Mouse (Mus musculus): Measurements from ENCODE around the gene Prkcb. TPM values are rescaled to one million over a fixed set of nuclear protein-coding genes. Genes with fewer than 3 reads are reported as not detected.

Prkcb gene
- polyA plus RNA-seq, 1 experiment: 2.3 TPM

GRCm38 (mm10) chr7:122352566-122353277, 64.2 kb downstream of the Prkcb start:
- Histone ChIP-seq H3K27me3 (ENCODE audit: control insufficient read depth, insufficient read depth, low read length, poor library complexity, severe bottlenecking) (no peaks in the 10 kb centered on the region), H3K4me1 (ENCODE audit: control insufficient read depth, insufficient read depth, low read length) (no peaks in the 10 kb centered on the region), H3K9ac (ENCODE audit: low read depth, poor library complexity, severe bottlenecking) (no peak overlapping the region), H3K4me3 (ENCODE audit: low read depth, low read length) (no peak overlapping the region), H3K9me3 (replicated peaks; ENCODE audit: control insufficient read depth, insufficient read depth, low read length, poor library complexity, severe bottlenecking) (no peaks in the 10 kb centered on the region), H3K27ac (ENCODE audit: insufficient read depth, low read length) (no peak overlapping the region), H3K36me3 (ENCODE audit: control insufficient read depth, insufficient read depth, low read length, poor library complexity, severe bottlenecking) (no peaks in the 10 kb centered on the region)
- TF ChIP-seq POLR2A (IDR thresholded peaks at IDR 0.05; ENCODE audit: insufficient read depth, low read length) (no peak), CTCF (IDR thresholded peaks at IDR 0.05; ENCODE audit: low read depth, low read length) (no peak), EP300 (IDR thresholded peaks at IDR 0.05; ENCODE audit: insufficient read depth, low read depth, low read length) (no peak)

GRCm38 (mm10) chr7:122353329-122353728, 64.8 kb downstream of the Prkcb start:
- Histone ChIP-seq H3K4me3 (ENCODE audit: low read depth, low read length) (no peak overlapping the region), H3K4me1 (ENCODE audit: control insufficient read depth, insufficient read depth, low read length) (no peaks in the 10 kb centered on the region), H3K36me3 (ENCODE audit: control insufficient read depth, insufficient read depth, low read length, poor library complexity, severe bottlenecking) (no peaks in the 10 kb centered on the region), H3K27me3 (ENCODE audit: control insufficient read depth, insufficient read depth, low read length, poor library complexity, severe bottlenecking) (no peaks in the 10 kb centered on the region), H3K27ac (ENCODE audit: insufficient read depth, low read length) (no peak overlapping the region), H3K9me3 (replicated peaks; ENCODE audit: control insufficient read depth, insufficient read depth, low read length, poor library complexity, severe bottlenecking) (no peaks in the 10 kb centered on the region), H3K9ac (ENCODE audit: low read depth, poor library complexity, severe bottlenecking) (no peak overlapping the region)
- TF ChIP-seq POLR2A (IDR thresholded peaks at IDR 0.05; ENCODE audit: insufficient read depth, low read length): no peak
- TF ChIP-seq CTCF (IDR thresholded peaks at IDR 0.05; ENCODE audit: low read depth, low read length): no peak
- no peak for TF ChIP-seq EP300 (IDR thresholded peaks at IDR 0.05; ENCODE audit: insufficient read depth, low read depth, low read length)

- H3K9me3 ChIP-seq (replicated peaks; ENCODE audit: control insufficient read depth, insufficient read depth, low read length, poor library complexity, severe bottlenecking): no peaks in the 10 kb centered on the region
- H3K27ac ChIP-seq (ENCODE audit: insufficient read depth, low read length): no peak overlapping the region
- TF ChIP-seq POLR2A (IDR thresholded peaks at IDR 0.05; ENCODE audit: insufficient read depth, low read length) (no peak), EP300 (IDR thresholded peaks at IDR 0.05; ENCODE audit: insufficient read depth, low read depth, low read length) (no peak), CTCF (IDR thresholded peaks at IDR 0.05; ENCODE audit: low read depth, low read length) (no peak)
- H3K36me3 ChIP-seq (ENCODE audit: control insufficient read depth, insufficient read depth, low read length, poor library complexity, severe bottlenecking): no peaks in the 10 kb centered on the region
- H3K9ac ChIP-seq (ENCODE audit: low read depth, poor library complexity, severe bottlenecking): no peak overlapping the region
- no peak overlapping the region for H3K4me3 ChIP-seq (ENCODE audit: low read depth, low read length)
- H3K27me3 ChIP-seq (ENCODE audit: control insufficient read depth, insufficient read depth, low read length, poor library complexity, severe bottlenecking): no peaks in the 10 kb centered on the region; the same call in 1 of the 2 replicates
- H3K4me1 ChIP-seq (ENCODE audit: control insufficient read depth, insufficient read depth, low read length): no peaks in the 10 kb centered on the region
Measured at GRCm38 (mm10) chr7:122356941-122357340, 68.4 kb downstream of the Prkcb start.

- Histone ChIP-seq H3K27me3 (ENCODE audit: control insufficient read depth, insufficient read depth, low read length, poor library complexity, severe bottlenecking) (no peaks in the 10 kb centered on the region; the same call in 1 of the 2 replicates), H3K9me3 (replicated peaks; ENCODE audit: control insufficient read depth, insufficient read depth, low read length, poor library complexity, severe bottlenecking) (no peaks in the 10 kb centered on the region), H3K27ac (ENCODE audit: insufficient read depth, low read length) (no peak overlapping the region), H3K9ac (ENCODE audit: low read depth, poor library complexity, severe bottlenecking) (no peak overlapping the region), H3K36me3 (ENCODE audit: control insufficient read depth, insufficient read depth, low read length, poor library complexity, severe bottlenecking) (no peaks in the 10 kb centered on the region), H3K4me3 (ENCODE audit: low read depth, low read length) (no peak overlapping the region), H3K4me1 (ENCODE audit: control insufficient read depth, insufficient read depth, low read length) (no peaks in the 10 kb centered on the region)
- TF ChIP-seq EP300 (IDR thresholded peaks at IDR 0.05; ENCODE audit: insufficient read depth, low read depth, low read length) (no peak), CTCF (IDR thresholded peaks at IDR 0.05; ENCODE audit: low read depth, low read length) (no peak), POLR2A (IDR thresholded peaks at IDR 0.05; ENCODE audit: insufficient read depth, low read length) (no peak)
Measured at GRCm38 (mm10) chr7:122357847-122358246, 69.3 kb downstream of the Prkcb start.

- no peak overlapping the region for H3K4me3 ChIP-seq (ENCODE audit: low read depth, low read length)
- no peak overlapping the region for H3K27ac ChIP-seq (ENCODE audit: insufficient read depth, low read length)
- no peaks in the 10 kb centered on the region for H3K36me3 ChIP-seq (ENCODE audit: control insufficient read depth, insufficient read depth, low read length, poor library complexity, severe bottlenecking)
- H3K4me1 ChIP-seq (ENCODE audit: control insufficient read depth, insufficient read depth, low read length): no peaks in the 10 kb centered on the region
- no peaks in the 10 kb centered on the region for H3K9me3 ChIP-seq (replicated peaks; ENCODE audit: control insufficient read depth, insufficient read depth, low read length, poor library complexity, severe bottlenecking)
- TF ChIP-seq EP300 (IDR thresholded peaks at IDR 0.05; ENCODE audit: insufficient read depth, low read depth, low read length): no peak
- no peak for TF ChIP-seq CTCF (IDR thresholded peaks at IDR 0.05; ENCODE audit: low read depth, low read length)
- TF ChIP-seq POLR2A (IDR thresholded peaks at IDR 0.05; ENCODE audit: insufficient read depth, low read length): no peak
- H3K9ac ChIP-seq (ENCODE audit: low read depth, poor library complexity, severe bottlenecking): no peak overlapping the region
- H3K27me3 ChIP-seq (ENCODE audit: control insufficient read depth, insufficient read depth, low read length, poor library complexity, severe bottlenecking): no peaks in the 10 kb centered on the region
Measured at GRCm38 (mm10) chr7:122366635-122367034, 78.1 kb downstream of the Prkcb start.

GRCm38 (mm10) chr7:122367303-122368007, 78.9 kb downstream of the Prkcb start:
- Histone ChIP-seq H3K27ac (ENCODE audit: insufficient read depth, low read length) (no peak overlapping the region), H3K9me3 (replicated peaks; ENCODE audit: control insufficient read depth, insufficient read depth, low read length, poor library complexity, severe bottlenecking) (no peaks in the 10 kb centered on the region), H3K36me3 (ENCODE audit: control insufficient read depth, insufficient read depth, low read length, poor library complexity, severe bottlenecking) (no peaks in the 10 kb centered on the region), H3K4me1 (ENCODE audit: control insufficient read depth, insufficient read depth, low read length) (no peaks in the 10 kb centered on the region), H3K27me3 (ENCODE audit: control insufficient read depth, insufficient read depth, low read length, poor library complexity, severe bottlenecking) (no peaks in the 10 kb centered on the region), H3K4me3 (ENCODE audit: low read depth, low read length) (no peak overlapping the region), H3K9ac (ENCODE audit: low read depth, poor library complexity, severe bottlenecking) (no peak overlapping the region)
- TF ChIP-seq EP300 (IDR thresholded peaks at IDR 0.05; ENCODE audit: insufficient read depth, low read depth, low read length) (no peak), CTCF (IDR thresholded peaks at IDR 0.05; ENCODE audit: low read depth, low read length) (no peak), POLR2A (IDR thresholded peaks at IDR 0.05; ENCODE audit: insufficient read depth, low read length) (no peak)
